Mouse (Mus musculus): ENCODE results near the gene Ap2s1. TPM values are rescaled to one million over a fixed set of nuclear protein-coding genes. Genes with fewer than 3 reads are reported as not detected.

Gene Ap2s1
- polyA plus RNA-seq, 1 experiment: 418 TPM

GRCm38 (mm10) chr7:16783758-16784415 is 45.7 kb downstream of the Ap2s1 start:
- peaks cover 22% of the 10 kb centered on the region for H3K4me1 ChIP-seq (replicated peaks; ENCODE audit: control insufficient read depth, insufficient read depth, low read length)

GRCm38 (mm10) chr7:16784498-16784976 is 46.3 kb downstream of the Ap2s1 start:
- WGBS: 68% methylated on average over 10 of the region's 10 CpGs
- no peak overlapping the region for H3K27ac ChIP-seq (ENCODE audit: control insufficient read depth, insufficient read depth, low read length)
- no peak for DNase-seq

More at GRCm38 (mm10) chr7:16783758-16784415, 45.7 kb downstream of the Ap2s1 start:
- 61% methylated on average over 17 of the region's 17 CpGs for WGBS
- no peak for TF ChIP-seq CTCF (IDR thresholded peaks at IDR 0.05; ENCODE audit: borderline replicate concordance, control insufficient read depth, extremely low read depth, insufficient read depth, low read length, poor library complexity)
- no peak for TF ChIP-seq POLR2A (IDR thresholded peaks at IDR 0.05; ENCODE audit: control insufficient read depth, extremely low read depth, insufficient read depth, low read length, poor library complexity)
- H3K27ac ChIP-seq (ENCODE audit: control insufficient read depth, insufficient read depth, low read length): peak overlapping the region; percentile 54; the same call in 1 of the 2 replicates
- H3K4me3 ChIP-seq (ENCODE audit: control insufficient read depth, insufficient read depth, low read length): peak overlapping the region; percentile 88
- H3K36me3 ChIP-seq (ENCODE audit: control insufficient read depth, insufficient read depth, low read length): no peaks in the 10 kb centered on the region; the same call in 1 of the 2 replicates
- no peak for DNase-seq
- H3K27me3 ChIP-seq (ENCODE audit: control insufficient read depth, insufficient read depth, low read length): no peaks in the 10 kb centered on the region

GRCm38 (mm10) chr7:16785541-16786083 is 47.4 kb downstream of the Ap2s1 start:
- WGBS: 95% methylated on average over 8 of the region's 8 CpGs
- H3K27ac ChIP-seq (ENCODE audit: control insufficient read depth, insufficient read depth, low read length): no peak overlapping the region
- no peaks in the 10 kb centered on the region for H3K27me3 ChIP-seq (ENCODE audit: control insufficient read depth, insufficient read depth, low read length)
- peaks cover 5% of the 10 kb centered on the region for H3K36me3 ChIP-seq (ENCODE audit: control insufficient read depth, insufficient read depth, low read length)
- H3K4me3 ChIP-seq (ENCODE audit: control insufficient read depth, insufficient read depth, low read length): no peak overlapping the region
- DNase-seq: no peak
- H3K4me1 ChIP-seq (replicated peaks; ENCODE audit: control insufficient read depth, insufficient read depth, low read length): peaks cover 21% of the 10 kb centered on the region
- TF ChIP-seq CTCF (IDR thresholded peaks at IDR 0.05; ENCODE audit: borderline replicate concordance, control insufficient read depth, extremely low read depth, insufficient read depth, low read length, poor library complexity): no peak
- no peak for TF ChIP-seq POLR2A (IDR thresholded peaks at IDR 0.05; ENCODE audit: control insufficient read depth, extremely low read depth, insufficient read depth, low read length, poor library complexity)

More at GRCm38 (mm10) chr7:16784498-16784976, 46.3 kb downstream of the Ap2s1 start:
- Histone ChIP-seq H3K36me3 (ENCODE audit: control insufficient read depth, insufficient read depth, low read length) (no peaks in the 10 kb centered on the region; the same call in 1 of the 2 replicates), H3K4me1 (replicated peaks; ENCODE audit: control insufficient read depth, insufficient read depth, low read length) (peaks cover 22% of the 10 kb centered on the region), H3K27me3 (ENCODE audit: control insufficient read depth, insufficient read depth, low read length) (no peaks in the 10 kb centered on the region), H3K4me3 (ENCODE audit: control insufficient read depth, insufficient read depth, low read length) (no peak overlapping the region)
- TF ChIP-seq CTCF (IDR thresholded peaks at IDR 0.05; ENCODE audit: borderline replicate concordance, control insufficient read depth, extremely low read depth, insufficient read depth, low read length, poor library complexity) (no peak), POLR2A (IDR thresholded peaks at IDR 0.05; ENCODE audit: control insufficient read depth, extremely low read depth, insufficient read depth, low read length, poor library complexity) (no peak)

GRCm38 (mm10) chr7:16792316-16792715 is 54.1 kb downstream of the Ap2s1 start:
- no peak for DNase-seq
- peaks cover 38% of the 10 kb centered on the region for H3K36me3 ChIP-seq (ENCODE audit: control insufficient read depth, insufficient read depth, low read length)
- TF ChIP-seq POLR2A (IDR thresholded peaks at IDR 0.05; ENCODE audit: control insufficient read depth, extremely low read depth, insufficient read depth, low read length, poor library complexity) (no peak), CTCF (IDR thresholded peaks at IDR 0.05; ENCODE audit: borderline replicate concordance, control insufficient read depth, extremely low read depth, insufficient read depth, low read length, poor library complexity) (no peak)

GRCm38 (mm10) chr7:16793010-16793725 is 55.0 kb downstream of the Ap2s1 start:
- Histone ChIP-seq H3K27ac (ENCODE audit: control insufficient read depth, insufficient read depth, low read length) (no peak overlapping the region), H3K4me3 (ENCODE audit: control insufficient read depth, insufficient read depth, low read length) (no peak overlapping the region), H3K36me3 (ENCODE audit: control insufficient read depth, insufficient read depth, low read length) (peaks cover 47% of the 10 kb centered on the region), H3K4me1 (replicated peaks; ENCODE audit: control insufficient read depth, insufficient read depth, low read length) (peaks cover 23% of the 10 kb centered on the region), H3K27me3 (ENCODE audit: control insufficient read depth, insufficient read depth, low read length) (no peaks in the 10 kb centered on the region)
- 96% methylated on average over 19 of the region's 19 CpGs for WGBS
- TF ChIP-seq CTCF (IDR thresholded peaks at IDR 0.05; ENCODE audit: borderline replicate concordance, control insufficient read depth, extremely low read depth, insufficient read depth, low read length, poor library complexity) (no peak), POLR2A (IDR thresholded peaks at IDR 0.05; ENCODE audit: control insufficient read depth, extremely low read depth, insufficient read depth, low read length, poor library complexity) (no peak)
- no peak for DNase-seq

More at GRCm38 (mm10) chr7:16792316-16792715, 54.1 kb downstream of the Ap2s1 start:
- Histone ChIP-seq H3K4me3 (ENCODE audit: control insufficient read depth, insufficient read depth, low read length) (no peak overlapping the region), H3K27me3 (ENCODE audit: control insufficient read depth, insufficient read depth, low read length) (no peaks in the 10 kb centered on the region), H3K4me1 (replicated peaks; ENCODE audit: control insufficient read depth, insufficient read depth, low read length) (peaks cover 23% of the 10 kb centered on the region), H3K27ac (ENCODE audit: control insufficient read depth, insufficient read depth, low read length) (no peak overlapping the region)
- WGBS: 95% methylated on average over 5 of the region's 5 CpGs

- TF ChIP-seq CTCF (IDR thresholded peaks at IDR 0.05; ENCODE audit: borderline replicate concordance, control insufficient read depth, extremely low read depth, insufficient read depth, low read length, poor library complexity) (no peak), POLR2A (IDR thresholded peaks at IDR 0.05; ENCODE audit: control insufficient read depth, extremely low read depth, insufficient read depth, low read length, poor library complexity) (no peak)
- no peak overlapping the region for H3K27ac ChIP-seq (ENCODE audit: control insufficient read depth, insufficient read depth, low read length)
- no peaks in the 10 kb centered on the region for H3K27me3 ChIP-seq (ENCODE audit: control insufficient read depth, insufficient read depth, low read length)
- H3K4me1 ChIP-seq (replicated peaks; ENCODE audit: control insufficient read depth, insufficient read depth, low read length): peaks cover 23% of the 10 kb centered on the region
- WGBS: 63% methylated on average over 5 of the region's 5 CpGs
- peaks cover 53% of the 10 kb centered on the region for H3K36me3 ChIP-seq (ENCODE audit: control insufficient read depth, insufficient read depth, low read length)
- DNase-seq: no peak
- no peak overlapping the region for H3K4me3 ChIP-seq (ENCODE audit: control insufficient read depth, insufficient read depth, low read length)
Observed at GRCm38 (mm10) chr7:16794886-16795285, 56.7 kb downstream of the Ap2s1 start.

Other genes starting within 250 kb of the Ap2s1 start
- 13.4 and 14.4 TPM in 2 replicates for gene Arhgap35, start 123.4 kb upstream of the Ap2s1 start, polyA plus RNA-seq (2012; rRNA removed)
- gene Ceacam15, start 62.7 kb upstream of the Ap2s1 start, polyA plus RNA-seq (2012; rRNA removed): 0.75 and 0.84 TPM in 2 replicates
- gene Ceacam9, start 16.5 kb upstream of the Ap2s1 start, polyA plus RNA-seq (2012; rRNA removed): 0.07 TPM in 1 of 2 replicates, not detected in the other
- 254 and 310 TPM in 2 replicates for gene Slc1a5, start 42.9 kb downstream of the Ap2s1 start, polyA plus RNA-seq (2012; rRNA removed)
- 307 and 318 TPM in 2 replicates for gene Strn4, start 77.5 kb downstream of the Ap2s1 start, polyA plus RNA-seq (2012; rRNA removed)
- gene Fkrp, start 78.3 kb downstream of the Ap2s1 start, polyA plus RNA-seq (2012; rRNA removed): 48.7 and 51.5 TPM in 2 replicates
- 363 and 406 TPM in 2 replicates for gene Prkd2, start 104.5 kb downstream of the Ap2s1 start, polyA plus RNA-seq (2012; rRNA removed)
- 3.8 and 4.4 TPM in 2 replicates for gene Dact3, start 136.9 kb downstream of the Ap2s1 start, polyA plus RNA-seq (2012; rRNA removed)
- 0.62 and 1.7 TPM in 2 replicates for gene Gng8, start 153.4 kb downstream of the Ap2s1 start, polyA plus RNA-seq (2012; rRNA removed)
- 11.3 and 11.4 TPM in 2 replicates for gene Ptgir, start 168.1 kb downstream of the Ap2s1 start, polyA plus RNA-seq (2012; rRNA removed)
- 398 and 475 TPM in 2 replicates for gene Calm3, start 185.7 kb downstream of the Ap2s1 start, polyA plus RNA-seq (2012; rRNA removed)
- 2.2 and 3.0 TPM in 2 replicates for gene Pnmal2, start 206.3 kb downstream of the Ap2s1 start, polyA plus RNA-seq (2012; rRNA removed)
- gene Pnmal1, start 221.3 kb downstream of the Ap2s1 start, polyA plus RNA-seq (2012; rRNA removed): not detected in 2 replicates
- 2.3 TPM in 2 replicates for gene Gm42372, start 244.7 kb downstream of the Ap2s1 start, polyA plus RNA-seq (2012; rRNA removed)